ENCODE assay signal across 8 mouse cellular contexts in genomic region chr19:10272746-10273145, GRCm38 (mm10). TPM values are rescaled to one million over a fixed set of nuclear protein-coding genes. Genes with fewer than 3 reads are reported as not detected.
DNase-seq lines count a peak whose midpoint lies in the region; ATAC-seq lines count a peak whose summit lies in the region.

No protein-coding gene starts in this region.

- WGBS in lung, embryonic 16.5 days = 18% methylated on average over 11 of the region's 11 CpGs
- WGBS in heart, embryonic 11.5 days (ENCODE audit: insufficient replicate concordance) = 21% methylated on average over 11 of the region's 11 CpGs
- 27% methylated on average over 11 of the region's 11 CpGs for whole genome bisulfite sequencing in limb, embryonic 12.5 days

- no peaks in the 10 kb centered on the region for H3K36me3 ChIP-seq in lung, embryonic 16.5 days (ENCODE audit: control insufficient read depth, insufficient read depth, low read length)
- no peaks in the 10 kb centered on the region for H3K36me3 ChIP-seq in heart, embryonic 11.5 days (ENCODE audit: control insufficient read depth, insufficient read depth, low read length)
- no peaks in the 10 kb centered on the region for H3K36me3 ChIP-seq in limb, embryonic 12.5 days

- H3K9ac ChIP-seq in lung, embryonic 16.5 days (ENCODE audit: low read length) = peak overlapping the region; percentile 34; the same call in 1 of the 2 replicates
- peak overlapping the region; percentile 34; the same call in 1 of the 2 replicates for H3K9ac ChIP-seq in heart, embryonic 11.5 days (ENCODE audit: low read depth, low read length)
- H3K9ac ChIP-seq in limb, embryonic 12.5 days (replicated peaks) = peak overlapping the region; percentile 23; the same call in 1 of the 2 replicates

- 0 out of 2 replicates have a peak overlapping the region, but pooled peaks have one; percentile 18 for H3K4me2 ChIP-seq in lung, embryonic 16.5 days (ENCODE audit: low read depth, low read length)
- peak overlapping the region; percentile 39; the same call in 1 of the 2 replicates for H3K4me2 ChIP-seq in heart, embryonic 11.5 days
- peak overlapping the region; percentile 27 for H3K4me2 ChIP-seq in limb, embryonic 12.5 days

- no peak overlapping the region for H3K4me3 ChIP-seq in lung, embryonic 16.5 days (ENCODE audit: low read length)
- H3K4me3 ChIP-seq in heart, embryonic 11.5 days (ENCODE audit: low read depth, low read length) = no peak overlapping the region
- H3K4me3 ChIP-seq in limb, embryonic 12.5 days (replicated peaks) = 0 out of 2 replicates have a peak overlapping the region, but pooled peaks have one; percentile 15

- no peaks in the 10 kb centered on the region for H3K27me3 ChIP-seq in lung, embryonic 16.5 days (ENCODE audit: control insufficient read depth, insufficient read depth, low read depth, low read length)
- H3K27me3 ChIP-seq in heart, embryonic 11.5 days (ENCODE audit: control insufficient read depth, insufficient read depth, low read length) = no peaks in the 10 kb centered on the region; the same call in none of the 2 replicates
- H3K27me3 ChIP-seq in limb, embryonic 12.5 days = peaks cover 28% of the 10 kb centered on the region

- H3K4me1 ChIP-seq in lung, embryonic 16.5 days (replicated peaks; ENCODE audit: control insufficient read depth, insufficient read depth, low read length) = peaks cover 24% of the 10 kb centered on the region
- H3K4me1 ChIP-seq in heart, embryonic 11.5 days (ENCODE audit: control insufficient read depth, insufficient read depth, low read length) = peaks cover 31% of the 10 kb centered on the region
- H3K4me1 ChIP-seq in limb, embryonic 12.5 days (replicated peaks) = peaks cover 45% of the 10 kb centered on the region

- H3K9me3 ChIP-seq in lung, embryonic 16.5 days (ENCODE audit: control insufficient read depth, low read length) = no peaks in the 10 kb centered on the region
- no peaks in the 10 kb centered on the region for H3K9me3 ChIP-seq in heart, embryonic 11.5 days (replicated peaks; ENCODE audit: control insufficient read depth, low read length)
- H3K9me3 ChIP-seq in limb, embryonic 12.5 days = no peaks in the 10 kb centered on the region

- peak; percentile 18; the same call in 1 of the 2 replicates for ATAC-seq in lung, embryonic 16.5 days (ENCODE audit: low read depth)
- ATAC-seq in heart, embryonic 11.5 days (replicated peaks; ENCODE audit: insufficient number of reproducible peaks, low FRiP score, low TSS enrichment) = no peak; the same call in 1 of the 2 replicates
- no peak for ATAC-seq in limb, embryonic 12.5 days (ENCODE audit: insufficient number of reproducible peaks, insufficient read depth, low FRiP score, low TSS enrichment, low read depth)

- DNase-seq in lung, adult 18-20 months = no peak
- peak; percentile 46 for DNase-seq in embryo, embryonic 9.5 days (ENCODE audit: extremely low spot score)
- peak; percentile 74 to 81 for DNase-seq in right cerebral cortex, adult 2 months (ENCODE audit: low spot score in 2 of 2)
- DNase-seq in natural killer cell, adult 2 months (ENCODE audit: low spot score in 2 of 2) = no peak
- DNase-seq in cerebellum, adult 11-12 months = no peak

- H3K27ac ChIP-seq in lung, embryonic 16.5 days (ENCODE audit: low read length) = no peak overlapping the region
- H3K27ac ChIP-seq in heart, embryonic 11.5 days (ENCODE audit: low read depth, low read length) = peak overlapping the region; percentile 35; the same call in 1 of the 2 replicates
- no peak overlapping the region for H3K27ac ChIP-seq in limb, embryonic 12.5 days

RNA-seq across cellular contexts. Expression of gene Dagla, which starts 31.9 kb away (rescaled TPM):
- polyA plus RNA-seq in lung, embryonic 16.5 days (2015; fragmentation: Nextera tagmentation; extraction: Ambion mirVana) = 3.0 and 3.2 TPM in 2 replicates
- polyA plus RNA-seq in heart, embryonic 11.5 days (2014; fragmentation: Nextera tagmentation; extraction: Ambion mirVana) = 0.66 and 0.79 TPM in 2 replicates
- 1.8 and 2.4 TPM in 2 replicates for polyA plus RNA-seq in limb, embryonic 12.5 days (2016; fragmentation: Nextera tagmentation; extraction: Ambion mirVana)

RNA-seq across cellular contexts. Expression of gene Myrf, which starts 32.2 kb away (rescaled TPM):
- polyA plus RNA-seq in lung, embryonic 16.5 days (2015; fragmentation: Nextera tagmentation; extraction: Ambion mirVana) = 5.0 and 6.0 TPM in 2 replicates
- polyA plus RNA-seq in heart, embryonic 11.5 days (2014; fragmentation: Nextera tagmentation; extraction: Ambion mirVana) = 22.7 and 23.0 TPM in 2 replicates
- polyA plus RNA-seq in limb, embryonic 12.5 days (2016; fragmentation: Nextera tagmentation; extraction: Ambion mirVana) = 2.6 and 2.7 TPM in 2 replicates

Comparison
In these comparisons a context has a peak if more than half of its experiments do, and no peak if none do; other contexts are left out.
1. DNase-seq: peak in embryo, embryonic 9.5 days (single experiment) and right cerebral cortex, adult 2 months (2 of 2); none in lung, adult 18-20 months (0 of 2), natural killer cell, adult 2 months (0 of 2) and cerebellum, adult 11-12 months (single experiment).
2. Peak in every context shown above with its lines, with median percentiles within 50 percentile points of each other: H3K4me2 ChIP-seq and H3K9ac ChIP-seq.